Mouse (Mus musculus): ENCODE data around the gene Prdx1. TPM values are rescaled to one million over a fixed set of nuclear protein-coding genes. Genes with fewer than 3 reads are reported as not detected.
A peak's percentile ranks its signal among the peaks of the same experiment; 100 is the strongest.
"Not testable (repeated sequence)": the region's sequence is repeated elsewhere in the genome, so short reads cannot be mapped to it uniquely, and the experiment has no call there.

Prdx1 gene
- polyA plus RNA-seq, 1 experiment from 2014 or later: 1,160 TPM

GRCm38 (mm10) chr4:116666625-116667024 is 18.7 kb upstream of the Prdx1 start:
- H3K36me3 ChIP-seq (ENCODE audit: control insufficient read depth, insufficient read depth, low read length): no peaks in the 10 kb centered on the region
- DNase-seq (ENCODE audit: low spot score) (no peak), ATAC-seq (replicated peaks; ENCODE audit: low FRiP score) (no peak)
- H3K9ac ChIP-seq (ENCODE audit: low read depth, low read length): no peak overlapping the region
- no peaks in the 10 kb centered on the region for H3K9me3 ChIP-seq (ENCODE audit: control insufficient read depth, low read length)
- no peak overlapping the region for H3K4me3 ChIP-seq (ENCODE audit: low read depth, low read length)
- 54% methylated on average over 4 of the region's 4 CpGs for WGBS
- no peaks in the 10 kb centered on the region for H3K4me1 ChIP-seq (replicated peaks; ENCODE audit: control insufficient read depth, insufficient read depth, low read length)
- no peak overlapping the region for H3K27ac ChIP-seq (ENCODE audit: low read depth, low read length)
- H3K4me2 ChIP-seq: no peak overlapping the region
- no peaks in the 10 kb centered on the region; the same call in 1 of the 2 replicates for H3K27me3 ChIP-seq (replicated peaks; ENCODE audit: control insufficient read depth, insufficient read depth, low read length)

GRCm38 (mm10) chr4:116668145-116668544 is 17.2 kb upstream of the Prdx1 start:
- DNase-seq (ENCODE audit: low spot score): no peak
- no peak overlapping the region for H3K9ac ChIP-seq (ENCODE audit: low read depth, low read length)
- ATAC-seq (replicated peaks; ENCODE audit: low FRiP score): no peak
- H3K9me3 ChIP-seq (ENCODE audit: control insufficient read depth, low read length): no peaks in the 10 kb centered on the region
- 42% methylated on average over 3 of the region's 3 CpGs for WGBS
- no peaks in the 10 kb centered on the region for H3K36me3 ChIP-seq (ENCODE audit: control insufficient read depth, insufficient read depth, low read length)
- no peak overlapping the region for H3K4me2 ChIP-seq
- H3K27ac ChIP-seq (ENCODE audit: low read depth, low read length): no peak overlapping the region
- H3K4me1 ChIP-seq (replicated peaks; ENCODE audit: control insufficient read depth, insufficient read depth, low read length): peaks cover 5% of the 10 kb centered on the region
- H3K27me3 ChIP-seq (replicated peaks; ENCODE audit: control insufficient read depth, insufficient read depth, low read length): no peaks in the 10 kb centered on the region; the same call in 1 of the 2 replicates
- no peak overlapping the region for H3K4me3 ChIP-seq (ENCODE audit: low read depth, low read length)

GRCm38 (mm10) chr4:116669291-116669690 is 16.1 kb upstream of the Prdx1 start:
- no peak overlapping the region for H3K27ac ChIP-seq (ENCODE audit: low read depth, low read length)
- H3K4me2 ChIP-seq: no peak overlapping the region
- 49% methylated on average over 2 of the region's 2 CpGs for WGBS
- DNase-seq (ENCODE audit: low spot score): no peak
- no peak overlapping the region for H3K4me3 ChIP-seq (ENCODE audit: low read depth, low read length)
- no peaks in the 10 kb centered on the region for H3K36me3 ChIP-seq (ENCODE audit: control insufficient read depth, insufficient read depth, low read length)
- H3K9ac ChIP-seq (ENCODE audit: low read depth, low read length): no peak overlapping the region
- no peak for ATAC-seq (replicated peaks; ENCODE audit: low FRiP score)
- no peaks in the 10 kb centered on the region for H3K9me3 ChIP-seq (ENCODE audit: control insufficient read depth, low read length)
- peaks cover 11% of the 10 kb centered on the region for H3K4me1 ChIP-seq (replicated peaks; ENCODE audit: control insufficient read depth, insufficient read depth, low read length)
- H3K27me3 ChIP-seq (replicated peaks; ENCODE audit: control insufficient read depth, insufficient read depth, low read length): no peaks in the 10 kb centered on the region; the same call in 1 of the 2 replicates

GRCm38 (mm10) chr4:116672785-116673184 is 12.6 kb upstream of the Prdx1 start:
- ATAC-seq (replicated peaks; ENCODE audit: low FRiP score) (peak; percentile 90), DNase-seq (ENCODE audit: low spot score) (no peak)
- 24% methylated on average over 2 of the region's 2 CpGs for WGBS
- H3K4me1 ChIP-seq (replicated peaks; ENCODE audit: control insufficient read depth, insufficient read depth, low read length): peaks cover 11% of the 10 kb centered on the region
- no peak overlapping the region for H3K9ac ChIP-seq (ENCODE audit: low read depth, low read length)
- H3K9me3 ChIP-seq (ENCODE audit: control insufficient read depth, low read length): no peaks in the 10 kb centered on the region
- no peak overlapping the region for H3K4me3 ChIP-seq (ENCODE audit: low read depth, low read length)
- no peak overlapping the region; the same call in 1 of the 2 replicates for H3K27ac ChIP-seq (ENCODE audit: low read depth, low read length)
- H3K36me3 ChIP-seq (ENCODE audit: control insufficient read depth, insufficient read depth, low read length): no peaks in the 10 kb centered on the region
- no peaks in the 10 kb centered on the region for H3K27me3 ChIP-seq (replicated peaks; ENCODE audit: control insufficient read depth, insufficient read depth, low read length)
- peak overlapping the region; percentile 35 for H3K4me2 ChIP-seq

GRCm38 (mm10) chr4:116674761-116675160 is 10.6 kb upstream of the Prdx1 start:
- not testable (repeated sequence) for H3K9ac ChIP-seq (ENCODE audit: low read depth, low read length); H3K36me3 ChIP-seq (ENCODE audit: control insufficient read depth, insufficient read depth, low read length); H3K4me3 ChIP-seq (ENCODE audit: low read depth, low read length); ATAC-seq (replicated peaks; ENCODE audit: low FRiP score); H3K9me3 ChIP-seq (ENCODE audit: control insufficient read depth, low read length); H3K4me2 ChIP-seq; H3K27ac ChIP-seq (ENCODE audit: low read depth, low read length); H3K27me3 ChIP-seq (replicated peaks; ENCODE audit: control insufficient read depth, insufficient read depth, low read length); DNase-seq (ENCODE audit: low spot score)
- peaks cover 11% of the 10 kb centered on the region for H3K4me1 ChIP-seq (replicated peaks; ENCODE audit: control insufficient read depth, insufficient read depth, low read length)
- WGBS: 82% methylated on average over 6 of the region's 6 CpGs

- DNase-seq (ENCODE audit: low spot score) (no peak), ATAC-seq (replicated peaks; ENCODE audit: low FRiP score) (no peak)
- peaks cover 11% of the 10 kb centered on the region for H3K4me1 ChIP-seq (replicated peaks; ENCODE audit: control insufficient read depth, insufficient read depth, low read length)
- H3K27ac ChIP-seq (ENCODE audit: low read depth, low read length): no peak overlapping the region
- H3K4me3 ChIP-seq (ENCODE audit: low read depth, low read length): no peak overlapping the region
- H3K4me2 ChIP-seq: no peak overlapping the region
- H3K9ac ChIP-seq (ENCODE audit: low read depth, low read length): no peak overlapping the region
- no peaks in the 10 kb centered on the region for H3K36me3 ChIP-seq (ENCODE audit: control insufficient read depth, insufficient read depth, low read length)
- no peaks in the 10 kb centered on the region for H3K9me3 ChIP-seq (ENCODE audit: control insufficient read depth, low read length)
- H3K27me3 ChIP-seq (replicated peaks; ENCODE audit: control insufficient read depth, insufficient read depth, low read length): no peaks in the 10 kb centered on the region
- 74% methylated on average over 3 of the region's 3 CpGs for WGBS
Measured at GRCm38 (mm10) chr4:116676027-116676426, 9.3 kb upstream of the Prdx1 start.

GRCm38 (mm10) chr4:116677808-116678207 is 7.5 kb upstream of the Prdx1 start:
- Histone ChIP-seq H3K36me3 (ENCODE audit: control insufficient read depth, insufficient read depth, low read length) (no peaks in the 10 kb centered on the region), H3K4me2 (no peak overlapping the region), H3K27me3 (replicated peaks; ENCODE audit: control insufficient read depth, insufficient read depth, low read length) (no peaks in the 10 kb centered on the region), H3K27ac (ENCODE audit: low read depth, low read length) (no peak overlapping the region), H3K9me3 (ENCODE audit: control insufficient read depth, low read length) (no peaks in the 10 kb centered on the region), H3K9ac (ENCODE audit: low read depth, low read length) (no peak overlapping the region), H3K4me1 (replicated peaks; ENCODE audit: control insufficient read depth, insufficient read depth, low read length) (peaks cover 9% of the 10 kb centered on the region), H3K4me3 (ENCODE audit: low read depth, low read length) (no peak overlapping the region)
- no peak for ATAC-seq (replicated peaks; ENCODE audit: low FRiP score)
- DNase-seq (ENCODE audit: low spot score): no peak
- 53% methylated on average over 1 of the region's 1 CpGs for WGBS

GRCm38 (mm10) chr4:116679141-116679540 is 6.2 kb upstream of the Prdx1 start:
- Histone ChIP-seq H3K9ac (ENCODE audit: low read depth, low read length) (no peak overlapping the region), H3K27ac (ENCODE audit: low read depth, low read length) (no peak overlapping the region), H3K36me3 (ENCODE audit: control insufficient read depth, insufficient read depth, low read length) (no peaks in the 10 kb centered on the region), H3K27me3 (replicated peaks; ENCODE audit: control insufficient read depth, insufficient read depth, low read length) (no peaks in the 10 kb centered on the region), H3K9me3 (ENCODE audit: control insufficient read depth, low read length) (no peaks in the 10 kb centered on the region), H3K4me3 (ENCODE audit: low read depth, low read length) (no peak overlapping the region), H3K4me1 (replicated peaks; ENCODE audit: control insufficient read depth, insufficient read depth, low read length) (peaks cover 9% of the 10 kb centered on the region), H3K4me2 (no peak overlapping the region)
- DNase-seq (ENCODE audit: low spot score): no peak
- 76% methylated on average over 5 of the region's 5 CpGs for WGBS
- ATAC-seq (replicated peaks; ENCODE audit: low FRiP score): no peak

GRCm38 (mm10) chr4:116680521-116680920 is 4.8 kb upstream of the Prdx1 start:
- peaks cover 20% of the 10 kb centered on the region for H3K4me1 ChIP-seq (replicated peaks; ENCODE audit: control insufficient read depth, insufficient read depth, low read length)

More at GRCm38 (mm10) chr4:116680521-116680920, 4.8 kb upstream of the Prdx1 start:
- not testable (repeated sequence) for H3K27ac ChIP-seq (ENCODE audit: low read depth, low read length); H3K9me3 ChIP-seq (ENCODE audit: control insufficient read depth, low read length); H3K4me2 ChIP-seq; DNase-seq (ENCODE audit: low spot score); ATAC-seq (replicated peaks; ENCODE audit: low FRiP score); H3K4me3 ChIP-seq (ENCODE audit: low read depth, low read length); H3K9ac ChIP-seq (ENCODE audit: low read depth, low read length); H3K27me3 ChIP-seq (replicated peaks; ENCODE audit: control insufficient read depth, insufficient read depth, low read length); H3K36me3 ChIP-seq (ENCODE audit: control insufficient read depth, insufficient read depth, low read length)
- WGBS: 85% methylated on average over 4 of the region's 4 CpGs
